Mouse (Mus musculus) embryonic fibroblast, embryonic 13.5 days (primary cell): ENCODE measurements around the gene Jmjd7. TPM values are rescaled to one million over a fixed set of nuclear protein-coding genes. Genes with fewer than 3 reads are reported as not detected.

Experiments
- H3K27ac ChIP-seq: 2 replicates; pipeline ENCODE4 v1.5.1; 2012; ENCODE audit warnings: low read length, control low read depth, inconsistent platforms; ENCODE audit not compliant: insufficient read depth
- H3K4me1 ChIP-seq: 2 replicates; pipeline ENCODE4 v1.6.1; 2011; ENCODE audit warnings: low read length; ENCODE audit not compliant: control insufficient read depth, insufficient read depth
- H3K4me3 ChIP-seq: 2 replicates; pipeline ENCODE4 v1.5.1; 2011; ENCODE audit warnings: mild to moderate bottlenecking, control low read depth, low read length; ENCODE audit not compliant: insufficient read depth
- CTCF ChIP-seq: IDR thresholded peaks from 2 replicates; pipeline ENCODE4 v1.5.1; 2011; ENCODE audit warnings: mild to moderate bottlenecking, control low read depth, low read length, moderate library complexity, borderline replicate concordance; ENCODE audit not compliant: insufficient read depth
- POLR2A ChIP-seq: IDR thresholded peaks from 2 replicates; pipeline ENCODE4 v1.6.1; 2011; ENCODE audit warnings: low read depth, mild to moderate bottlenecking, control low read depth, low read length, moderate library complexity
- polyA plus RNA-seq: library from polyadenylated mRNA; stranded (reverse); fragments of >200 nt; gene quantifications from 2 replicates; pipeline ENCODE4 v1.2.4, GENCODE M21; 2011; ENCODE audit warnings: low read depth; ENCODE audit not compliant: missing spikeins, insufficient read length

Jmjd7 gene
- polyA plus RNA-seq: 4.4 and 6.3 TPM in 2 replicates

DNA sequence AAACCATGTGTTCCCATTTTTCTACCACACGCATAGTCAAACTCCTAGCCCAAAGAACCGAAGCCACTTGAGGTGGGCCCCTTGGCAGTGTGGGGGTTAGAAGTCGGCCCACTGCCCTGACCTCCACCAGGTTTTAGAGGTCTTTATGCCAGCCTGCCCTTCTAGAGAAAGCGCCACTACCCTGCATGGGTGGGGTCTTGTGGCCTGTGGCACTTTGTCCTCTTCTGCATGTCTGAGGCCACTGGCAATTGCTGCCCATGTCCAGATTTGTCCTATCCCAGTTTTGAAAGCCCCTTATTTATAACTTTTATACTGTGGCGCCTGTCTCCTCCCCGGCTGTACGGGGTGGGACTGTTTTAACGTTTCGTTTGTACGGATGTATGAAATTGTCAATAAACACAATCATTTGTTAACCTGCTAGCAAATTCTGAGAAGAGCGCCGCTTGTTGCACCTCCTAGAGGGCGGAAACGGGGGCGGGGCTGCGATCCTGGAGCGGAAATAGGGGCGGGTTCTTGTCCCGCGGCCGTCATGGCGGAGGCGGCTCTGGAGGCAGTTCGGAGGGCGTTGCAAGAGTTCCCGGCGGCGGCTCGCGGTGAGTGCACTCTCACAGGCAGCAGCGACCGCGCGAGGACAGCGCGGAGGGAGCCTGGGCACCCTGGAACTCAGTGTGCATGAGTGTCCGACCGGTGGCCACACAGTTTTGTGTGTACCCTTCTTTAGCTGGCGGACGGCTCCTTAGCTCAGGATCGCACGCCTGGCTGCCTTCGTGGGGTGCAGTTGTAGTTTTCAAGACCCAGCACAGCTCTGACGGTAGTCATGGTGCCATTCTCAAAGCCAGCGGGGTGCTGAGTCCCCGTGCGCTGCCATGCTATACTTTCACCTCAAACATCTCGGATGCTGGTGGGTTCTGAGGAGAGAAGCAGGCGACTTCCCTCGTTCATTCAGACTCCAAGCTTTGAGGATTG, at the start of gene Jmjd7, which contains the start of gene Gm28042:
Jmjd7 (plus strand) TSS at position 500 of the 966 bp plus-strand sequence.
Gm28042 (plus strand) TSS at position 510 of the 966 bp plus-strand sequence.
- TF ChIP-seq POLR2A (peak; percentile 95), CTCF (no peak)
- H3K4me3 ChIP-seq: peak within 1 kb of the TSS; percentile 66
- H3K4me1 ChIP-seq: peaks cover 5% of the 10 kb centered on the region
- peak within 1 kb of the TSS; percentile 45 for H3K27ac ChIP-seq

DNA sequence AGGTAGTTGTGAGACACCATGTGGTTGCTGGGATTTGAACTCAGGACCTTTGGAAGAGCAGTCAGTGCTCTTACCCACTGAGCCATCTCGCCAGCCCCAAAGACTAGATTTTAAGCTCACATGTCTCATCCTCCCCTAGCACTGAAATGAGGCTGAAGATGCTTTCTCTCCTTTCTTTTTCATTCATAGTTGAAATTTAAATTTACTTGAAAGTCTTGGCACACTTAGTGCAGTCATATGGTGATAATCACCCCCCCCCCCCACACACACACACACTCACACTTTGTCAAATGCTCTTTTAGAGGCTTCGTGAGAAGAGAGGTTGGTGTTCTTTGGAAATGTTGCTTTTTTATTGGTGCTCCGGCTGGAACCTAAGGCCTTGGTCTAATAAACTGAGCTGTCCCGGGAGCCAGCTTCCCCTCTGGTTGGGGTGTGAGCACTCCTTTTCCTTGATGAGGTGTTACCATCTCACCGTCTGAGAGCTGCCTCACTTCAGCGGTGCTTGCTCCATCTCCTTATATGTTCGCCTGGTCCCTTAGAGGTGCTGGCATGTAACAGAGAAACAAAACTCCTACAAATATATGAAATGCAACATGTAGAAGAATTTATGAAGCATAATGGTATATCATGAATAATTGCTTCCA, 46.8 kb upstream of the Jmjd7 start:
- Histone ChIP-seq H3K4me3 (no peak overlapping the region), H3K4me1 (no peaks in the 10 kb centered on the region), H3K27ac (no peak overlapping the region)
- TF ChIP-seq POLR2A (no peak), CTCF (no peak)

DNA sequence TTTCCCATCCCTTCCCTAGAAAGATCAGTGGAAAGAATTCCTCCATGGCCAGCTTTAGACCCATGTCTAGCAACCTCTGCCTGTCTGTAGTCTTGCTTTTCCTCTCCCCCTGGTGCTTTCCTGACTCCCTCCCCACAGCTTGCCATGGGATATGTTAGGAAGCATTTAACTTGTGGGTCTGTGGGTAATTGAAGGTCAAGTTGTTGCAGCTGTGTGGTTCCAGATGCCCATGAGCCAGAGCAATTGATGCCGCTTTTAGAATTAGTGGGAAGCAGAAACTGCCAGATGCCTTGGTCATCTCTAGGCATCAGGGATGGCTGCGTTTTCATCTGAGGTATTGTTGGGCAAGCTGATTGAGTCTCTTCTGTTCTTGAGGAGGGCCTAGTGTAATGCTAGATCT, 45.7 kb upstream of the Jmjd7 start:
- no peak overlapping the region for H3K4me3 ChIP-seq
- no peaks in the 10 kb centered on the region for H3K4me1 ChIP-seq
- TF ChIP-seq CTCF (no peak), POLR2A (no peak)
- H3K27ac ChIP-seq: no peak overlapping the region

DNA sequence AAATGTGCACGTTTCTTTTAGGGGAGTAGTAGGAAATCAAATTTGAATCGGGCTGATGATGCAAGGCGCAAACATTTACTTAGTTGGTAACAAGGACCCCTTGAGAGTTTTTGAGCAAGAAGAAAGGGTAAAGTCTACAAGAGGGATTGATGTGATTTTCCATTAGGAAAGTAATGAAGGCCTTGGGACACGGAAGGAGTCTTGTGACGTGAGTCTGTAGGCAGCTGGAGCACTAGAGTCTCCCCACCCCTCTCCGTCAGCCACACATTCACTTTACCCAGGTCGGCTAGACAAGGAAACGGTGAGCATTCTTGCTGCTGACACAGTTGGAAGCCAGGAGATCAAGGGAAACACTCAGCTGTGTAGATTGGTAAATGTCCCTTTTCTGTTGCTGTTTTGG, 41.4 kb upstream of the Jmjd7 start:
- Histone ChIP-seq H3K27ac (no peak overlapping the region), H3K4me3 (no peak overlapping the region), H3K4me1 (no peaks in the 10 kb centered on the region)
- TF ChIP-seq CTCF: no peak

DNA sequence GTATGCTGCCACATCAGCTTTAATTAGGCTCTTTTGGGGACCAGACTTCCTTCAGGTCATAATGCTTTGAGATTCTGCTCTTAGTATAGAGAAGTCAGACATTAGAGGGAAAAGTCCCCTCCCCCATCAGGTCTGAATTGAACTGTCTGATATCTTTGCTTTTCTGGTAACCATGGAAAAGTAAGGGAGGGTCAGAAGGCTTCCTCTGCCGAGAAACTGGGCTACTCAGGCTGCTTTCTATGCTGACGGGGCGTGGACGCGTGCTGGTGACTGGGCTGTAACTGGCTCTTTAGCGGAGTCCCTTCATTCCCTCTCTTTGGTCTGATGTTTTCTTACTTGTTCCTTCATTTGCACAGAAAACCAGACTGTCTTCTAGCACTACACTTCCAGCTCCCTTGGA, 40.9 kb upstream of the Jmjd7 start:
- TF ChIP-seq CTCF: no peak
- TF ChIP-seq POLR2A: no peak
- Histone ChIP-seq H3K27ac (no peak overlapping the region), H3K4me3 (no peak overlapping the region), H3K4me1 (no peaks in the 10 kb centered on the region)

DNA sequence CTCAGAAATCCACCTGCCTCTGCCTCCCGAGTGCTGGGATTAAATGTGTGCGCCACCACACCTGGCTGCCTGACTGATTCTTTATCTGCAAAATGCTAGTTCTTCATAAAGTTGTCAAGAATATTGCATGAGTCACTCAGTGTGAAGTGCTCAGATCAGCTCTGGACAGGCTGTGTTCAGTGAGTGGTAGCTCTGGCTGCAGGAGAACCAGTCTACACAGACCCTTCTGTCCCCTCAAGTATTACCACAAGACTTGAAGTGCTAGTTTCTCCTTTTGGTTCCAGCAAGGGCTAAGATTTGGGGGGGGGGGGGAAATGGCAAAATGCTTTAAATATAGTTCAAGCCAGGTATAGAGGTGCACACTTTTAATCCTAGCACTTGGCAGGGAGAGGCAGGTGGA, 39.8 kb upstream of the Jmjd7 start:
- TF ChIP-seq CTCF: no peak
- TF ChIP-seq POLR2A: no peak
- no peak overlapping the region for H3K4me3 ChIP-seq
- no peak overlapping the region for H3K27ac ChIP-seq
- H3K4me1 ChIP-seq: no peaks in the 10 kb centered on the region

DNA sequence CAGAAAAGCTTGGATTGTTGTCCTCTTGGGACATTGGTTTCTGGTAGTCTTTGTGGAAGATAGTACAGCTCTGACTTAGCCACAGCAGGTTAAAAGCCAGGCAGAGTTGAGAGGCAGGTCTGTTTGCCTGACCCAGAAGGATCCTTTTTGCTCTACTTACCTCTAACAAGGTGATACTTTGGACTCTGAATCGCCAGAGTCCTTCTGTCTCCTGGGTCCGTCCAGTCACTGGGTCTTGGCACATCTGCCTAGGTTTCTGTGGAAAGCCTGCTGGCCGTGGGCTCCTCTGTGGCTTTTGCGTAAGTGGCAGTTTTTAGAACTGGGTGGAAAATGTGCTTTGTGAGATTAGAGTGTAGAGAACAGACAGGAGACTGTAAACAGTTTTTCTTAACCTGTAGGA, 38.3 kb upstream of the Jmjd7 start:
- H3K27ac ChIP-seq: no peak overlapping the region
- H3K4me1 ChIP-seq: no peaks in the 10 kb centered on the region
- TF ChIP-seq CTCF: no peak
- no peak for TF ChIP-seq POLR2A
- no peak overlapping the region for H3K4me3 ChIP-seq

DNA sequence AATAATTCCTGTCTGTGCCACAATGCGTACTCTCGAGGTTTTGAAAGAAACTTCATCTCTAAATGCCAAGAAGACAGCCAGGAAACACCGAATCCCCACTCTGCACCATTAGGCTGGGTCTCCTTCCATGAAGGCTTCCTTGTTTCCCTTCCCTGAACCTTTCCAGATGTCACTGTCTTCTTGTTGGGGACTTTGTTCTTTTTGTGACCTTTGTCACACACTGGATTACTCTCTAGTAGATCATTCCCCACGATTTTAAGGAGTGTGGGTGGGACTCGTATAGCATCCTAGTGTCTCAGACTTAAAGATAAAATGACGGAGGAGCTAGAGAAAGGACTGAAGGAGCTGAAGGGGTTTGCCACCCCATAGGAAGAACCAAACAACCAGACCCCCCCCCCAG, 36.4 kb upstream of the Jmjd7 start:
- peaks cover 6% of the 10 kb centered on the region for H3K4me1 ChIP-seq
- TF ChIP-seq POLR2A: no peak
- TF ChIP-seq CTCF: no peak
- no peak overlapping the region for H3K4me3 ChIP-seq
- no peak overlapping the region for H3K27ac ChIP-seq

DNA sequence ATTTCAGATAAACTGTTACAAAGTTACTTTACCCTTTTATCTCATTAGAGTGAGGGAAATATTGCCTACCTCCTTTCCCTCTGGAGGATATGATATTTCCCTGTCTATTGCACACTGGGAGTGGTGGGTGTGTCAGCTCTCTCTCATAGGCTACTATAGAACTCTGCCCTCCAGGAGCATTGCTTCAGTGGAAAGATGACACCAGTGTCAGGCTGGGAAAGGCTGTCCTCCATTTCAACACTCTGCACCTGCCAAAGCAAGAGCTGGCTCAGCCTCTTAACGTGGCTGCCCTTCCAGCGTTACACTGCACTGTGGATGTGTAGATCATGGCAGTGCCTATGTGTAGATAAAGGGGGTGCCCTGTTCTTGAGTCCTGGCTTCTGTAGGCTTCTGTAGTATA, 34.9 kb upstream of the Jmjd7 start:
- Histone ChIP-seq H3K4me1 (peaks cover 12% of the 10 kb centered on the region), H3K27ac (no peak overlapping the region), H3K4me3 (no peak overlapping the region)
- TF ChIP-seq CTCF: no peak
- TF ChIP-seq POLR2A: no peak

DNA sequence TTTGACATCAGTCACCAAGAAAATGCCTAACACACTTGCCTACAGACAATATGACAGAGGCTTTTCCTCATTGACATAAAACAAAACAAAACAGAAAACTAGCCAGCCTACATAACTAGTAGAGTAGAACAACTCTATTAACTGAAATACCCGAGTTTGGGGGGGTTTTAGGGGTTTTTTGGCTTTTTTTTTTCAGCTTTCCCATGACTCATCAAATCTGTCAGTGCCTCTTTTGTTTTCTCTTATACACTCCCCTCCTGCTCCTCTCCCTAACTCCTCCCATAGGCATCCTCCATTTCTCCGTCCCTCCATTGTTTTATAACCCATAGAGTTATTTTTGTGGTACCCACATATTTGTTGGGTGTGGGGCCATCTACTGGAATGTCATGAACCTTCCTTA, 33.8 kb upstream of the Jmjd7 start:
- Histone ChIP-seq H3K4me3 (no peak overlapping the region), H3K27ac (peak overlapping the region; percentile 14; the same call in 1 of the 2 replicates), H3K4me1 (peaks cover 12% of the 10 kb centered on the region)
- no peak for TF ChIP-seq POLR2A
- no peak for TF ChIP-seq CTCF
